Mouse (Mus musculus): ENCODE measurements around the gene Stk32b. TPM values are rescaled to one million over a fixed set of nuclear protein-coding genes. Genes with fewer than 3 reads are reported as not detected.

The Stk32b gene
- 0.30 and 0.51 TPM in 2 replicates for polyA plus RNA-seq (2016; fragmentation: Nextera tagmentation; extraction: Ambion mirVana)

GRCm38 (mm10) chr5:37716505-37717372 is at the start of gene Stk32b:
Stk32b (minus strand) TSS chr5:37717171.
- H3K4me3 ChIP-seq = peak within 1 kb of the TSS; percentile 55
- H3K27me3 ChIP-seq (ENCODE audit: insufficient read depth, poor library complexity, severe bottlenecking) = peaks cover 48% of the 10 kb centered on the region
- DNase-seq (ENCODE audit: low spot score) = peak; percentile 80
- H3K36me3 ChIP-seq = no peaks in the 10 kb centered on the region
- H3K9me3 ChIP-seq = no peaks in the 10 kb centered on the region
- H3K27ac ChIP-seq = no peak within 1 kb of the TSS
- under 1% methylated on average over 40 of the region's 40 CpGs for WGBS
- H3K4me1 ChIP-seq = peaks cover 15% of the 10 kb centered on the region

- no peak for DNase-seq (ENCODE audit: low spot score)
- Histone ChIP-seq H3K4me3 (no peak overlapping the region), H3K36me3 (no peaks in the 10 kb centered on the region), H3K4me1 (no peaks in the 10 kb centered on the region), H3K27me3 (ENCODE audit: insufficient read depth, poor library complexity, severe bottlenecking) (no peaks in the 10 kb centered on the region), H3K27ac (no peak overlapping the region), H3K9me3 (no peaks in the 10 kb centered on the region)
- 84% methylated on average over 8 of the region's 8 CpGs for WGBS
These were observed 48.9 kb upstream of the Stk32b start for GRCm38 (mm10) chr5:37765851-37766250.

- no peaks in the 10 kb centered on the region for H3K4me1 ChIP-seq
- no peaks in the 10 kb centered on the region for H3K36me3 ChIP-seq
- no peaks in the 10 kb centered on the region for H3K27me3 ChIP-seq (ENCODE audit: insufficient read depth, poor library complexity, severe bottlenecking)
- H3K9me3 ChIP-seq = no peaks in the 10 kb centered on the region
- H3K4me3 ChIP-seq = no peak overlapping the region
- 76% methylated on average over 3 of the region's 3 CpGs for WGBS
- no peak for DNase-seq (ENCODE audit: low spot score)
- H3K27ac ChIP-seq = no peak overlapping the region
These were observed 45.1 kb upstream of the Stk32b start for GRCm38 (mm10) chr5:37762046-37762445.

GRCm38 (mm10) chr5:37753366-37753765 is 36.4 kb upstream of the Stk32b start:
- Histone ChIP-seq H3K4me1 (peaks cover 10% of the 10 kb centered on the region; the same call in 1 of the 2 replicates), H3K27ac (no peak overlapping the region), H3K4me3 (no peak overlapping the region), H3K36me3 (no peaks in the 10 kb centered on the region), H3K9me3 (no peaks in the 10 kb centered on the region), H3K27me3 (ENCODE audit: insufficient read depth, poor library complexity, severe bottlenecking) (0 out of 2 replicates have a peak, but pooled peaks cover 5% of the 10 kb centered on the region)
- DNase-seq (ENCODE audit: low spot score) = no peak
- 65% methylated on average over 7 of the region's 7 CpGs for WGBS

GRCm38 (mm10) chr5:37752027-37752967 is 35.3 kb upstream of the Stk32b start:
- H3K4me1 ChIP-seq = peaks cover 10% of the 10 kb centered on the region; the same call in 1 of the 2 replicates
- DNase-seq (ENCODE audit: low spot score) = peak; percentile 81
- 55% methylated on average over 8 of the region's 8 CpGs for WGBS

GRCm38 (mm10) chr5:37743889-37744707 is 27.1 kb upstream of the Stk32b start:
- H3K4me1 ChIP-seq = 0 out of 2 replicates have a peak, but pooled peaks cover 6% of the 10 kb centered on the region
- no peak overlapping the region for H3K27ac ChIP-seq
- WGBS = 64% methylated on average over 13 of the region's 13 CpGs
- no peaks in the 10 kb centered on the region for H3K27me3 ChIP-seq (ENCODE audit: insufficient read depth, poor library complexity, severe bottlenecking)
- H3K9me3 ChIP-seq = no peaks in the 10 kb centered on the region
- H3K36me3 ChIP-seq = no peaks in the 10 kb centered on the region
- no peak overlapping the region for H3K4me3 ChIP-seq
- no peak for DNase-seq (ENCODE audit: low spot score)

More at GRCm38 (mm10) chr5:37752027-37752967, 35.3 kb upstream of the Stk32b start:
- H3K27ac ChIP-seq = no peak overlapping the region
- H3K4me3 ChIP-seq = no peak overlapping the region
- no peaks in the 10 kb centered on the region for H3K36me3 ChIP-seq
- no peaks in the 10 kb centered on the region for H3K9me3 ChIP-seq
- H3K27me3 ChIP-seq (ENCODE audit: insufficient read depth, poor library complexity, severe bottlenecking) = 0 out of 2 replicates have a peak, but pooled peaks cover 5% of the 10 kb centered on the region

GRCm38 (mm10) chr5:37736213-37736612 is 19.2 kb upstream of the Stk32b start:
- H3K4me3 ChIP-seq = no peak overlapping the region
- H3K4me1 ChIP-seq = peaks cover 13% of the 10 kb centered on the region
- WGBS = 49% methylated on average over 7 of the region's 7 CpGs
- no peaks in the 10 kb centered on the region for H3K27me3 ChIP-seq (ENCODE audit: insufficient read depth, poor library complexity, severe bottlenecking)
- no peak overlapping the region for H3K27ac ChIP-seq
- no peak for DNase-seq (ENCODE audit: low spot score)
- H3K36me3 ChIP-seq = no peaks in the 10 kb centered on the region
- H3K9me3 ChIP-seq = no peaks in the 10 kb centered on the region

GRCm38 (mm10) chr5:37735224-37735623 is 18.3 kb upstream of the Stk32b start, which contains the start of gene Cytl1:
Cytl1 (plus strand) TSS chr5:37735519.
- no peak for DNase-seq (ENCODE audit: low spot score)
- H3K4me3 ChIP-seq = no peak within 1 kb of the TSS
- no peaks in the 10 kb centered on the region for H3K27me3 ChIP-seq (ENCODE audit: insufficient read depth, poor library complexity, severe bottlenecking)
- H3K27ac ChIP-seq = no peak within 1 kb of the TSS
- H3K9me3 ChIP-seq = no peaks in the 10 kb centered on the region
- peaks cover 13% of the 10 kb centered on the region for H3K4me1 ChIP-seq
- 37% methylated on average over 5 of the region's 5 CpGs for WGBS
- H3K36me3 ChIP-seq = no peaks in the 10 kb centered on the region

- DNase-seq (ENCODE audit: low spot score) = no peak
- Histone ChIP-seq H3K27me3 (ENCODE audit: insufficient read depth, poor library complexity, severe bottlenecking) (0 out of 2 replicates have a peak, but pooled peaks cover 5% of the 10 kb centered on the region), H3K9me3 (no peaks in the 10 kb centered on the region), H3K4me1 (peaks cover 12% of the 10 kb centered on the region), H3K36me3 (no peaks in the 10 kb centered on the region), H3K27ac (no peak overlapping the region), H3K4me3 (no peak overlapping the region)
- 82% methylated on average over 2 of the region's 2 CpGs for WGBS
These were observed 13.8 kb upstream of the Stk32b start for GRCm38 (mm10) chr5:37730781-37731180.

GRCm38 (mm10) chr5:37725220-37725886 is 8.4 kb upstream of the Stk32b start:
- DNase-seq (ENCODE audit: low spot score) = no peak
- peaks cover 3% of the 10 kb centered on the region; the same call in 1 of the 2 replicates for H3K4me1 ChIP-seq

GRCm38 (mm10) chr5:37720670-37721069 is 3.7 kb upstream of the Stk32b start:
- Histone ChIP-seq H3K9me3 (no peaks in the 10 kb centered on the region), H3K27me3 (ENCODE audit: insufficient read depth, poor library complexity, severe bottlenecking) (peaks cover 36% of the 10 kb centered on the region), H3K4me1 (peaks cover 12% of the 10 kb centered on the region), H3K4me3 (no peak overlapping the region), H3K36me3 (no peaks in the 10 kb centered on the region), H3K27ac (no peak overlapping the region)
- DNase-seq (ENCODE audit: low spot score) = no peak
- WGBS = 34% methylated on average over 6 of the region's 6 CpGs

More at GRCm38 (mm10) chr5:37725220-37725886, 8.4 kb upstream of the Stk32b start:
- 73% methylated on average over 4 of the region's 4 CpGs for WGBS
- H3K9me3 ChIP-seq = no peaks in the 10 kb centered on the region
- no peak overlapping the region for H3K4me3 ChIP-seq
- 0 out of 2 replicates have a peak, but pooled peaks cover 5% of the 10 kb centered on the region for H3K27me3 ChIP-seq (ENCODE audit: insufficient read depth, poor library complexity, severe bottlenecking)
- no peak overlapping the region for H3K27ac ChIP-seq
- H3K36me3 ChIP-seq = no peaks in the 10 kb centered on the region

All from heart, embryonic 10.5 days (tissue).